Mouse (Mus musculus) fibroblast of lung, adult 2 months (primary cell): ENCODE measurements around the gene 1810010D01Rik.

Experiments used
- DNase-seq: peaks from one replicate; pipeline ENCODE4 v3.0.0-alpha.2; 2011; ENCODE audit warnings: low read depth

1810010D01Rik gene

DNA sequence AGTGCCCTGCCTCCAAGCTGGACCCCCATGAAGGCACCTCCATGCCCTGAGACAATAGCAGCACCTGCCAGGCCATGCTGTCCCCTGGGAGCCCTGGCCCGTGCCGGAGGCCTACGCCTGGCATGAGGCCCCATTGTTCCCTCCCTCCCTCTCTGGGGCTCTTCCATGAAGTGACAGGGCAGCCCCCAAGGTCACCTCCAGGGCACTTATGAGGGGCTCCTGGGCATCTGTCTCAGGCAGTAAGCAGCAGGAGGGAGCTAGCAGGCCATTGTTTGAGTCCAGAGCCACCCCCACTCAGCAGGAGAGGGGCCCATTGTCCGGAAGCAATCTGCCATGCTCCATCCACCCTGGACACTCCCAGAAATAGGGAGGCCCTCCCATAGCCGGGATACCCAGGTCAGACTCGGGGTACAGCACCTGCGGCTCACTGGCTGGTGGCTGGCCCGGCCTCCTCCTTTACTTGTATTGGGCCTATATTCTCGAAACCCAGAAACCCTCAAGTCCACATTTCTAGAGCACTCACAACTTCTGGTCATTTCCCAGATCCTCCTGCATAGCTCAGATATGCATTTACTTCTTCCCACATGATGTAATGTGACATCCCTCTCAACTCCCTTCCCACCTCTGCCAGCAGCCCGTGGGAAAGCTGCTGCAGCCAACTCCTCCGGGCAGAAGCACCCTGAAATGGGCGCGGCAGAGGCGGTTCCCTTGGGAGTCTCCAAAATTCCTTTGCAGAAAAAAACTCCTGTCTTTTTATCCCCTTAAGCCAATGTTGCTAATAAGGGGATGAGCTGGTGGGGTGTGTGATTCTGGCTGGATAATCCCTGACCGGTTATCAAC lies 30.9 kb downstream of the 1810010D01Rik start:
- no peak for DNase-seq

GRCm38 (mm10) chr7:145173563-145173962 lies 34.4 kb downstream of the 1810010D01Rik start:
- DNase-seq, result no peak

- DNase-seq, result no peak
These were observed 34.8 kb downstream of the 1810010D01Rik start for GRCm38 (mm10) chr7:145173116-145173515.

GRCm38 (mm10) chr7:145169703-145170102 lies 38.2 kb downstream of the 1810010D01Rik start:
- no peak for DNase-seq

- no peak for DNase-seq
These were observed 48.4 kb downstream of the 1810010D01Rik start for GRCm38 (mm10) chr7:145159283-145160240.
